Mouse (Mus musculus) 416B (cell line): ENCODE data around the gene Fam3a.

ENCODE experiments used
- DNase-seq: peaks from one replicate; pipeline ENCODE4 v3.0.0; 2011; ENCODE audit warnings: low read depth

The Fam3a gene

GRCm38 (mm10) chrX:74392535-74393443 is at the start of gene Fam3a, which contains the start of gene Ikbkg:
Fam3a (minus strand) TSS chrX:74393272.
Ikbkg (plus strand) TSS chrX:74393290.
- peak; percentile 92 for DNase-seq

- DNase-seq = peak; percentile 88
Measured at GRCm38 (mm10) chrX:74429290-74429821, 36.3 kb upstream of the Fam3a start.

- DNase-seq = peak; percentile 93
Measured at GRCm38 (mm10) chrX:74428826-74429276, 35.8 kb upstream of the Fam3a start, which contains the start of gene G6pdx. G6pdx (minus strand) TSS chrX:74429194.

GRCm38 (mm10) chrX:74428146-74428825 is 35.2 kb upstream of the Fam3a start:
- DNase-seq = no peak

- DNase-seq = no peak
Measured at GRCm38 (mm10) chrX:74427116-74427515, 34.0 kb upstream of the Fam3a start.

- peak; percentile 42 for DNase-seq
Measured at GRCm38 (mm10) chrX:74426256-74426655, 33.2 kb upstream of the Fam3a start.

- DNase-seq = peak; percentile 95
Measured at GRCm38 (mm10) chrX:74425195-74425594, 32.1 kb upstream of the Fam3a start.

- peak; percentile 58 for DNase-seq
Measured at GRCm38 (mm10) chrX:74424443-74424842, 31.4 kb upstream of the Fam3a start.

GRCm38 (mm10) chrX:74413377-74413776 is 20.3 kb upstream of the Fam3a start:
- peak; percentile 81 for DNase-seq

GRCm38 (mm10) chrX:74408340-74408739 is 15.3 kb upstream of the Fam3a start:
- peak; percentile 14 for DNase-seq

GRCm38 (mm10) chrX:74400136-74400535 is 7.1 kb upstream of the Fam3a start:
- peak; percentile 38 for DNase-seq

GRCm38 (mm10) chrX:74388153-74388552 is 4.9 kb downstream of the Fam3a start:
- DNase-seq = no peak

GRCm38 (mm10) chrX:74384451-74384850 is 8.6 kb downstream of the Fam3a start:
- no peak for DNase-seq

GRCm38 (mm10) chrX:74372888-74373549 is 20.1 kb downstream of the Fam3a start, which contains the start of the genes Ubl4a and Slc10a3:
Ubl4a (minus strand) TSS chrX:74373218.
Slc10a3 (minus strand) TSS chrX:74373349.
- peak; percentile 95 for DNase-seq

GRCm38 (mm10) chrX:74368209-74368909 is 24.7 kb downstream of the Fam3a start:
- DNase-seq = peak; percentile 65

- no peak for DNase-seq
Measured at GRCm38 (mm10) chrX:74367512-74367911, 25.6 kb downstream of the Fam3a start.

GRCm38 (mm10) chrX:74359171-74359570 is 33.9 kb downstream of the Fam3a start:
- DNase-seq = no peak

GRCm38 (mm10) chrX:74357069-74357468 is 36.0 kb downstream of the Fam3a start:
- DNase-seq = peak; percentile 6

- peak; percentile 80 for DNase-seq
Measured at GRCm38 (mm10) chrX:74353467-74353770, 39.7 kb downstream of the Fam3a start, which contains the start of gene Lage3. Lage3 (minus strand) TSS chrX:74353618.

GRCm38 (mm10) chrX:74352645-74353466 is 40.2 kb downstream of the Fam3a start:
- DNase-seq = peak; percentile 11
